13 mouse cellular contexts compared by ENCODE assay signal in genomic region chr6:128135006-128135405, GRCm38 (mm10). TPM values are rescaled to one million over a fixed set of nuclear protein-coding genes. Genes with fewer than 3 reads are reported as not detected.
DNase-seq lines count a peak whose midpoint lies in the region; ATAC-seq and TF ChIP-seq lines count a peak whose summit lies in the region.
"Had no signal": no experiment of that assay in that cellular context is flagged by ENCODE, and none has a peak within 500 bp of the region (broad histone marks: within the 10 kb centered on the region; RNA-seq: fewer than 3 reads in every experiment).

No protein-coding gene starts in this region.

- DNase-seq in intestine, embryonic 14.5 days (ENCODE audit: low spot score): no peak
- no peak for DNase-seq in gastrocnemius, postnatal 14 days
- no peak for DNase-seq in urinary bladder, postnatal 25 days (ENCODE audit: low spot score)
- DNase-seq in forebrain, embryonic 11.5 days (ENCODE audit: low spot score): no peak
- DNase-seq: adrenal gland, postnatal 14 days; left cerebral cortex, postnatal 4 days had no signal

- no peak for ATAC-seq in intestine, embryonic 14.5 days (replicated peaks; ENCODE audit: low FRiP score, low TSS enrichment, low read depth)
- no peak for ATAC-seq in intestine, postnatal 0 days
- peak; percentile 76 for ATAC-seq in granulocyte monocyte progenitor cell, adult 5-6 weeks (replicated peaks; ENCODE audit: poor library complexity, severe bottlenecking)
- no peak; the same call in 1 of the 2 replicates for ATAC-seq in liver, embryonic 15.5 days (ENCODE audit: insufficient read depth)
- no peak for ATAC-seq in forebrain, embryonic 11.5 days (replicated peaks; ENCODE audit: low FRiP score)
- ATAC-seq: hindbrain, postnatal 0 days had no signal

- no peak overlapping the region for H3K4me3 ChIP-seq in intestine, embryonic 14.5 days (ENCODE audit: low read depth, low read length)
- no peak overlapping the region for H3K4me3 ChIP-seq in intestine, postnatal 0 days (ENCODE audit: low read depth, low read length)
- no peak overlapping the region for H3K4me3 ChIP-seq in brown adipose tissue, adult 24 weeks (ENCODE audit: insufficient read depth, low read depth, low read length)
- no peak overlapping the region for H3K4me3 ChIP-seq in liver, embryonic 15.5 days (replicated peaks)
- no peak overlapping the region for H3K4me3 ChIP-seq in forebrain, embryonic 11.5 days (ENCODE audit: low read depth, low read length)
- H3K4me3 ChIP-seq: forebrain, embryonic 10.5 days had no signal

- H3K9me3 ChIP-seq in intestine, embryonic 14.5 days (ENCODE audit: control insufficient read depth, low read length): no peaks in the 10 kb centered on the region
- H3K9me3 ChIP-seq in intestine, postnatal 0 days (ENCODE audit: control insufficient read depth): no peaks in the 10 kb centered on the region
- no peaks in the 10 kb centered on the region for H3K9me3 ChIP-seq in liver, embryonic 15.5 days (replicated peaks)
- no peaks in the 10 kb centered on the region for H3K9me3 ChIP-seq in forebrain, embryonic 11.5 days (ENCODE audit: control insufficient read depth, low read length)
- H3K9me3 ChIP-seq: forebrain, embryonic 10.5 days had no signal

- H3K4me2 ChIP-seq in intestine, embryonic 14.5 days (ENCODE audit: low read length): no peak overlapping the region
- no peak overlapping the region for H3K4me2 ChIP-seq in intestine, postnatal 0 days (replicated peaks; ENCODE audit: low read depth)
- no peak overlapping the region for H3K4me2 ChIP-seq in liver, embryonic 15.5 days
- H3K4me2 ChIP-seq in forebrain, embryonic 11.5 days (ENCODE audit: low read depth, low read length, severe bottlenecking): no peak overlapping the region

- intact Hi-C loops in gastrocnemius, postnatal 14 days (cut with DNase I; ENCODE audit: low total_unique reads): no loop called here

- H3K4me1 ChIP-seq in intestine, embryonic 14.5 days (replicated peaks; ENCODE audit: control insufficient read depth, insufficient read depth, low read length): peaks cover 20% of the 10 kb centered on the region
- H3K4me1 ChIP-seq in intestine, postnatal 0 days (replicated peaks; ENCODE audit: control insufficient read depth, insufficient read depth, low read length): peaks cover 7% of the 10 kb centered on the region
- peaks cover 37% of the 10 kb centered on the region for H3K4me1 ChIP-seq in brown adipose tissue, adult 24 weeks (ENCODE audit: control insufficient read depth, insufficient read depth, insufficient read length, low read length)
- peaks cover 38% of the 10 kb centered on the region for H3K4me1 ChIP-seq in liver, embryonic 15.5 days (replicated peaks)
- H3K4me1 ChIP-seq in forebrain, embryonic 11.5 days (replicated peaks; ENCODE audit: control insufficient read depth, insufficient read depth, low read length): 0 out of 2 replicates have a peak, but pooled peaks cover 2% of the 10 kb centered on the region

- H3K36me3 ChIP-seq in intestine, embryonic 14.5 days (ENCODE audit: control insufficient read depth, insufficient read depth, low read length): no peaks in the 10 kb centered on the region
- H3K36me3 ChIP-seq in intestine, postnatal 0 days (ENCODE audit: control insufficient read depth, insufficient read depth): no peaks in the 10 kb centered on the region
- H3K36me3 ChIP-seq in liver, embryonic 15.5 days (replicated peaks): no peaks in the 10 kb centered on the region
- H3K36me3 ChIP-seq in forebrain, embryonic 11.5 days (ENCODE audit: control insufficient read depth, insufficient read depth, low read length): no peaks in the 10 kb centered on the region
- H3K36me3 ChIP-seq: forebrain, embryonic 10.5 days had no signal

- no peak overlapping the region for H3K9ac ChIP-seq in intestine, embryonic 14.5 days (ENCODE audit: low read length)
- no peak overlapping the region for H3K9ac ChIP-seq in intestine, postnatal 0 days (ENCODE audit: low read depth, low read length)
- no peak overlapping the region for H3K9ac ChIP-seq in liver, embryonic 15.5 days
- H3K9ac ChIP-seq in forebrain, embryonic 11.5 days (ENCODE audit: low read length): no peak overlapping the region

- TF ChIP-seq CTCF in intestine, postnatal 0 days (IDR thresholded peaks at IDR 0.05; ENCODE audit: low read depth): no peak

- 60% methylated on average over 5 of the region's 5 CpGs for WGBS in intestine, embryonic 14.5 days
- WGBS in intestine, postnatal 0 days: 77% methylated on average over 5 of the region's 5 CpGs
- WGBS in liver, embryonic 15.5 days (ENCODE audit: insufficient replicate concordance): 44% methylated on average over 5 of the region's 5 CpGs
- WGBS in forebrain, embryonic 11.5 days: 80% methylated on average over 5 of the region's 5 CpGs

- peak overlapping the region; percentile 48; the same call in 1 of the 2 replicates for H3K27ac ChIP-seq in intestine, embryonic 14.5 days (ENCODE audit: low read depth)
- H3K27ac ChIP-seq in intestine, postnatal 0 days (ENCODE audit: low read depth, low read length): no peak overlapping the region
- H3K27ac ChIP-seq in brown adipose tissue, adult 24 weeks (replicated peaks; ENCODE audit: low read depth, low read length): peak overlapping the region; percentile 88
- H3K27ac ChIP-seq in liver, embryonic 15.5 days (replicated peaks): peak overlapping the region; percentile 78; the same call in 1 of the 2 replicates
- H3K27ac ChIP-seq in forebrain, embryonic 11.5 days (ENCODE audit: low read depth, low read length): no peak overlapping the region
- H3K27ac ChIP-seq: macrophage had no signal

- H3K27me3 ChIP-seq in intestine, embryonic 14.5 days (replicated peaks; ENCODE audit: control insufficient read depth, insufficient read depth, low read length): no peaks in the 10 kb centered on the region
- H3K27me3 ChIP-seq in intestine, postnatal 0 days (replicated peaks; ENCODE audit: control insufficient read depth, insufficient read depth, low read length): no peaks in the 10 kb centered on the region
- H3K27me3 ChIP-seq in liver, embryonic 15.5 days: no peaks in the 10 kb centered on the region
- H3K27me3 ChIP-seq in forebrain, embryonic 11.5 days (ENCODE audit: control insufficient read depth, insufficient read depth, low read length): no peaks in the 10 kb centered on the region

RNA-seq across cellular contexts. Expression of gene Tspan9, which starts 8.4 kb away (rescaled TPM):
- polyA plus RNA-seq in intestine, embryonic 14.5 days (2014; fragmentation: Nextera tagmentation; extraction: Ambion mirVana): 110 and 113 TPM in 2 replicates
- 49.8 and 55.5 TPM in 2 replicates for polyA plus RNA-seq in intestine, postnatal 0 days (2015; fragmentation: Nextera tagmentation; extraction: Ambion mirVana)
- 7.5 and 8.8 TPM in 2 replicates for polyA plus RNA-seq in brown adipose tissue, adult 24 weeks (2012; ENCODE audit: insufficient read depth, insufficient read length, missing spikeins)
- total RNA-seq in granulocyte monocyte progenitor cell, adult 5-6 weeks (2014; fragmentation: Nextera tagmentation): 2.2 TPM in 1 of 2 replicates, not detected in the other
- total RNA-seq in granulocyte monocyte progenitor cell, adult 5-6 weeks (2017): 0.62 and 3.4 TPM in 2 replicates
- 22.9 and 23.6 TPM in 2 replicates for polyA plus RNA-seq in liver, embryonic 15.5 days (2015; fragmentation: Nextera tagmentation; extraction: Ambion mirVana)
- total RNA-seq in gastrocnemius, postnatal 14 days (2021): 10 to 100 TPM; 45.6 to 71.6 TPM
- 34.2 and 39.6 TPM in 2 replicates for polyA plus RNA-seq in forebrain, embryonic 11.5 days (2014; fragmentation: Nextera tagmentation; extraction: Ambion mirVana)

Comparison
In these comparisons a context has a peak if more than half of its experiments do, and no peak if none do; other contexts are left out.
1. H3K27ac ChIP-seq: peak in intestine, embryonic 14.5 days (single experiment), brown adipose tissue, adult 24 weeks (single experiment) and liver, embryonic 15.5 days (single experiment); none in intestine, postnatal 0 days (single experiment) and forebrain, embryonic 11.5 days (single experiment).